Mouse (Mus musculus): ENCODE measurements around the gene Prr5l. TPM values are rescaled to one million over a fixed set of nuclear protein-coding genes. Genes with fewer than 3 reads are reported as not detected.
A peak's percentile ranks its signal among the peaks of the same experiment; 100 is the strongest.

Gene Prr5l
- polyA plus RNA-seq, 1 experiment from 2014 or later = 12.4 TPM

- Histone ChIP-seq H3K27ac (peak overlapping the region; percentile 56; the same call in 1 of the 2 replicates), H3K9ac (peak overlapping the region; percentile 46; the same call in 1 of the 2 replicates), H3K36me3 (peaks cover 11% of the 10 kb centered on the region; the same call in 1 of the 2 replicates), H3K4me1 (peaks cover 16% of the 10 kb centered on the region), H3K9me3 (replicated peaks) (no peaks in the 10 kb centered on the region), H3K27me3 (no peaks in the 10 kb centered on the region), H3K4me2 (replicated peaks) (peak overlapping the region; percentile 29), H3K4me3 (no peak overlapping the region)
- 23% methylated on average over 21 of the region's 21 CpGs for WGBS
- peak; percentile 74 for ATAC-seq (ENCODE audit: low FRiP score)
These were observed 22.9 kb upstream of the Prr5l start for GRCm38 (mm10) chr2:101905534-101906378.

- Histone ChIP-seq H3K4me3 (no peak overlapping the region), H3K27ac (no peak overlapping the region)
These were observed 19.4 kb upstream of the Prr5l start for GRCm38 (mm10) chr2:101902196-101902595.

GRCm38 (mm10) chr2:101896425-101897204, 13.8 kb upstream of the Prr5l start:
- Histone ChIP-seq H3K9me3 (replicated peaks) (no peaks in the 10 kb centered on the region), H3K27ac (0 out of 2 replicates have a peak overlapping the region, but pooled peaks have one; percentile 23), H3K4me3 (no peak overlapping the region), H3K4me1 (peaks cover 16% of the 10 kb centered on the region), H3K4me2 (replicated peaks) (no peak overlapping the region), H3K27me3 (no peaks in the 10 kb centered on the region), H3K9ac (no peak overlapping the region), H3K36me3 (peaks cover 28% of the 10 kb centered on the region)
- ATAC-seq (ENCODE audit: low FRiP score) = peak; percentile 39; the same call in 1 of the 2 replicates
- WGBS = 62% methylated on average over 10 of the region's 10 CpGs

More at GRCm38 (mm10) chr2:101902196-101902595, 19.4 kb upstream of the Prr5l start:
- Histone ChIP-seq H3K9ac (no peak overlapping the region), H3K36me3 (peaks cover 19% of the 10 kb centered on the region), H3K4me2 (replicated peaks) (no peak overlapping the region), H3K27me3 (no peaks in the 10 kb centered on the region), H3K4me1 (peaks cover 6% of the 10 kb centered on the region), H3K9me3 (replicated peaks) (no peaks in the 10 kb centered on the region)
- ATAC-seq (ENCODE audit: low FRiP score) = no peak
- 79% methylated on average over 4 of the region's 4 CpGs for WGBS

- ATAC-seq (ENCODE audit: low FRiP score) = no peak
- H3K27me3 ChIP-seq = no peaks in the 10 kb centered on the region
- no peak overlapping the region for H3K27ac ChIP-seq
- H3K4me1 ChIP-seq = peaks cover 24% of the 10 kb centered on the region
- no peaks in the 10 kb centered on the region for H3K9me3 ChIP-seq (replicated peaks)
- 0 out of 2 replicates have a peak, but pooled peaks cover 10% of the 10 kb centered on the region for H3K36me3 ChIP-seq
- H3K4me2 ChIP-seq (replicated peaks) = no peak overlapping the region
- no peak overlapping the region for H3K4me3 ChIP-seq
- WGBS = 94% methylated on average over 3 of the region's 3 CpGs
- H3K9ac ChIP-seq = no peak overlapping the region
These were observed 11.3 kb upstream of the Prr5l start for GRCm38 (mm10) chr2:101894126-101894525.

- no peak overlapping the region for H3K4me3 ChIP-seq
- H3K9me3 ChIP-seq (replicated peaks) = no peaks in the 10 kb centered on the region
- H3K4me1 ChIP-seq = peaks cover 24% of the 10 kb centered on the region
- H3K27ac ChIP-seq = peak overlapping the region; percentile 67
- no peak overlapping the region; the same call in 1 of the 2 replicates for H3K4me2 ChIP-seq (replicated peaks)
- no peak overlapping the region for H3K9ac ChIP-seq
- no peaks in the 10 kb centered on the region for H3K27me3 ChIP-seq
- 36% methylated on average over 7 of the region's 7 CpGs for WGBS
- ATAC-seq (ENCODE audit: low FRiP score) = peak; percentile 65; the same call in 1 of the 2 replicates
- 0 out of 2 replicates have a peak, but pooled peaks cover 3% of the 10 kb centered on the region for H3K36me3 ChIP-seq
These were observed 8.3 kb upstream of the Prr5l start for GRCm38 (mm10) chr2:101891143-101891542.

GRCm38 (mm10) chr2:101888886-101889285, 6.1 kb upstream of the Prr5l start:
- ATAC-seq (ENCODE audit: low FRiP score) = no peak
- Histone ChIP-seq H3K4me2 (replicated peaks) (no peak overlapping the region), H3K4me3 (no peak overlapping the region), H3K9me3 (replicated peaks) (no peaks in the 10 kb centered on the region), H3K36me3 (no peaks in the 10 kb centered on the region), H3K4me1 (peaks cover 21% of the 10 kb centered on the region), H3K27ac (no peak overlapping the region), H3K9ac (no peak overlapping the region), H3K27me3 (no peaks in the 10 kb centered on the region)
- 92% methylated on average over 8 of the region's 8 CpGs for WGBS

- Histone ChIP-seq H3K4me2 (replicated peaks) (peak within 1 kb of the TSS; percentile 78), H3K27ac (peak within 1 kb of the TSS; percentile 71; the same call in 1 of the 2 replicates), H3K4me1 (peaks cover 25% of the 10 kb centered on the region), H3K27me3 (peaks cover 6% of the 10 kb centered on the region; the same call in 1 of the 2 replicates), H3K4me3 (peak within 1 kb of the TSS; percentile 64), H3K9me3 (replicated peaks) (no peaks in the 10 kb centered on the region), H3K9ac (peak within 1 kb of the TSS; percentile 84), H3K36me3 (no peaks in the 10 kb centered on the region)
- peak; percentile 93 for ATAC-seq (ENCODE audit: low FRiP score)
- WGBS = 12% methylated on average over 22 of the region's 22 CpGs
These were observed 3.1 kb upstream of the Prr5l start, which contains the start of gene Commd9 for GRCm38 (mm10) chr2:101885768-101886438. TSS of gene Commd9 (plus strand) at chr2:101886247.

- no peak overlapping the region for H3K9ac ChIP-seq
- peaks cover 21% of the 10 kb centered on the region for H3K4me1 ChIP-seq
- H3K27ac ChIP-seq = no peak overlapping the region
- H3K9me3 ChIP-seq (replicated peaks) = no peaks in the 10 kb centered on the region
- WGBS = 84% methylated on average over 2 of the region's 2 CpGs
- no peak overlapping the region for H3K4me3 ChIP-seq
- peaks cover 19% of the 10 kb centered on the region for H3K27me3 ChIP-seq
- ATAC-seq (ENCODE audit: low FRiP score) = no peak
- no peak overlapping the region for H3K4me2 ChIP-seq (replicated peaks)
- no peaks in the 10 kb centered on the region for H3K36me3 ChIP-seq
These were observed 1.5 kb upstream of the Prr5l start for GRCm38 (mm10) chr2:101884286-101884685.

- H3K9me3 ChIP-seq (replicated peaks) = no peaks in the 10 kb centered on the region
- H3K27ac ChIP-seq = no peak overlapping the region
- H3K4me2 ChIP-seq (replicated peaks) = no peak overlapping the region
- H3K4me1 ChIP-seq = peaks cover 15% of the 10 kb centered on the region
- no peak overlapping the region for H3K9ac ChIP-seq
- WGBS = 93% methylated on average over 9 of the region's 9 CpGs
- no peak for ATAC-seq (ENCODE audit: low FRiP score)
- no peak overlapping the region for H3K4me3 ChIP-seq
- H3K27me3 ChIP-seq = peaks cover 32% of the 10 kb centered on the region
- no peaks in the 10 kb centered on the region for H3K36me3 ChIP-seq
These were observed 1.2 kb downstream of the Prr5l start for GRCm38 (mm10) chr2:101881471-101882162.

- no peaks in the 10 kb centered on the region for H3K36me3 ChIP-seq
- H3K9ac ChIP-seq = no peak overlapping the region
- peaks cover 14% of the 10 kb centered on the region for H3K27me3 ChIP-seq
- no peak for ATAC-seq (ENCODE audit: low FRiP score)
- H3K4me1 ChIP-seq = no peaks in the 10 kb centered on the region
- 0 out of 2 replicates have a peak overlapping the region, but pooled peaks have one; percentile 25 for H3K4me2 ChIP-seq (replicated peaks)
- H3K4me3 ChIP-seq = no peak overlapping the region
- 26% methylated on average over 14 of the region's 14 CpGs for WGBS
- no peak overlapping the region for H3K27ac ChIP-seq
- H3K9me3 ChIP-seq (replicated peaks) = no peaks in the 10 kb centered on the region
These were observed 11.6 kb downstream of the Prr5l start for GRCm38 (mm10) chr2:101871179-101871578.

- H3K4me3 ChIP-seq = no peak overlapping the region
- 94% methylated on average over 4 of the region's 4 CpGs for WGBS
- H3K27me3 ChIP-seq = 0 out of 2 replicates have a peak, but pooled peaks cover 3% of the 10 kb centered on the region
- H3K9ac ChIP-seq = no peak overlapping the region
- no peak for ATAC-seq (ENCODE audit: low FRiP score)
- H3K4me2 ChIP-seq (replicated peaks) = no peak overlapping the region
- no peak overlapping the region for H3K27ac ChIP-seq
- no peaks in the 10 kb centered on the region for H3K4me1 ChIP-seq
- no peaks in the 10 kb centered on the region for H3K9me3 ChIP-seq (replicated peaks)
- H3K36me3 ChIP-seq = no peaks in the 10 kb centered on the region
These were observed 14.1 kb downstream of the Prr5l start for GRCm38 (mm10) chr2:101868683-101869082.
